Mouse (Mus musculus) kidney, postnatal 4 days (tissue): Measurements from ENCODE around the gene Srsf2.
"Not testable (repeated sequence)": the region's sequence is repeated elsewhere in the genome, so short reads cannot be mapped to it uniquely, and the experiment has no call there.

ENCODE experiments used
- DNase-seq, 2 experiments: peaks; one replicate each; pipeline ENCODE4 v3.0.0; 2021; ENCODE audit warnings: mixed read lengths in 2 of 2

Gene Srsf2

DNA sequence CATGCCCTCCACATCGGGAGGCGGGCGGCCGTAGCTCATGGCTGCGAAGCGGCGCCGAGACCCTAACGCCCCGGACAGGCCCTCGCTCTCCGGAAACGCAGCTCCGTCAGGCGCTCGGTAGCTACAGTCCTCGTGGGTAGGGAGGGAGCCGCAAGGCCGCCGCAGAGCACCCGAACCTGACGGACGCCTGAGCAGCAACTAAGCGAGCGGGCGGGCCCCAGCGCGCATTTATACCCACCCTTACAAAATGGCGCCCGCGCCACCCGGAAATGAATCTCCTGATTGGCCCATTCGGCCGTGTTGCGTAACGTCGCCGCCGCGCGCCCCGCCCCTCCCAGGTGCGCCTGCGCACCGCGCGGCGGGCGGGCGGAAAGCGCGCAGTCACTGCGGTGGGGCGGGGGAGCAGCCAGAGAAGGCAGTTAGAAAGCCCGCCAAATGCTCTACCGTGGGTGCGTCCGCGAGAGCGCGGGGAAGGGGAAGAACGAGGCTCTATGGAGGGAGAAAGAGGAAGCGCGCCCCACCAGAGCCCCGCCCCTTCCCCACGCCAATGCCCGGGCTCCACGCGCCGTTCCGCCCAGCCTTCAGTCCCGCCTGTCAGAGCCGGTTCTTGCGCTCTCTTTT, at the start of gene Srsf2:
TSS of gene Srsf2 (minus strand) at position 204 of the 621 bp plus-strand sequence.
- DNase-seq: peak; percentile 96 to 98

GRCm38 (mm10) chr11:116902588-116902987, 49.7 kb upstream of the Srsf2 start:
- not testable (repeated sequence) for DNase-seq

DNA sequence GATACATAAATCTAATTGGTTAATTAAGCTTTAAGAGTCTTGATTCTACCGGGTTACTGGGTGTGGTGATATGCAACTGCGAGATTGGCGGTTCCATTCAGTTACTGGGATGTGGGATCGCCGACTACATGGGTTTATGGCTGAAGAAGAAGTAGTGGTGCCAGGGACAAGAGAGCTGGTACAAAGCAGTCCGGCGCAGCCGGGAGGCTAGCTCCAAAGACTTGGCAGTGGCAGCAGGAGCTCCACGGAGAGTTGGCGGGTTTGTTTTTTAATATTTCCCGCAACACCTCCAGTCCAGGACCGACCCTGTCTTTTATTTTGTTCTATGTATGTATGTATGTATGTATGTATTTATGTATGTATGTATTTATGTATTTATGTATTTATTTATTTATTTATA, 46.4 kb upstream of the Srsf2 start:
- no peak for DNase-seq

- no peak for DNase-seq
Observed at GRCm38 (mm10) chr11:116895402-116895801, 42.5 kb upstream of the Srsf2 start.

- DNase-seq: no peak
Observed at GRCm38 (mm10) chr11:116893532-116894442, 40.9 kb upstream of the Srsf2 start.

DNA sequence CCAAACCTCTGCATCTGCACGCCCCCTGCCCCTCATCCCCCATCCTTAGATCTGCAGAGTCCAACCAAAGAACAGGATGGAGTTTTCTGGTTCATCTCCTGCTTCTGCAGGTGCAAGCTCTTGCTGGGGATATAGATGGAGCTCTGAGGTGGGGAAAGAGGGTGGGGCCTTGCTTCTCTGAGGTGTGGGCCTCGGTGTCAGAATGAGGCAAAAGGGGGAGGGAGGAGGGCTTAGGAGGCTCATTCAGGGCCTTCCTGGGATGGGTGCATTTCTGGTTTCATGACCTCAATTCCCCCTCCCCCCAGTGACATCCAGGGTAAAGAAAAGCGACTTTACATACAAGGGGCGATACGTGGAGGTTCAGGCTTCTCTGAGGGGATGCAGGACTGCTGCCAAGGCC, 34.2 kb upstream of the Srsf2 start:
- DNase-seq: no peak

DNA sequence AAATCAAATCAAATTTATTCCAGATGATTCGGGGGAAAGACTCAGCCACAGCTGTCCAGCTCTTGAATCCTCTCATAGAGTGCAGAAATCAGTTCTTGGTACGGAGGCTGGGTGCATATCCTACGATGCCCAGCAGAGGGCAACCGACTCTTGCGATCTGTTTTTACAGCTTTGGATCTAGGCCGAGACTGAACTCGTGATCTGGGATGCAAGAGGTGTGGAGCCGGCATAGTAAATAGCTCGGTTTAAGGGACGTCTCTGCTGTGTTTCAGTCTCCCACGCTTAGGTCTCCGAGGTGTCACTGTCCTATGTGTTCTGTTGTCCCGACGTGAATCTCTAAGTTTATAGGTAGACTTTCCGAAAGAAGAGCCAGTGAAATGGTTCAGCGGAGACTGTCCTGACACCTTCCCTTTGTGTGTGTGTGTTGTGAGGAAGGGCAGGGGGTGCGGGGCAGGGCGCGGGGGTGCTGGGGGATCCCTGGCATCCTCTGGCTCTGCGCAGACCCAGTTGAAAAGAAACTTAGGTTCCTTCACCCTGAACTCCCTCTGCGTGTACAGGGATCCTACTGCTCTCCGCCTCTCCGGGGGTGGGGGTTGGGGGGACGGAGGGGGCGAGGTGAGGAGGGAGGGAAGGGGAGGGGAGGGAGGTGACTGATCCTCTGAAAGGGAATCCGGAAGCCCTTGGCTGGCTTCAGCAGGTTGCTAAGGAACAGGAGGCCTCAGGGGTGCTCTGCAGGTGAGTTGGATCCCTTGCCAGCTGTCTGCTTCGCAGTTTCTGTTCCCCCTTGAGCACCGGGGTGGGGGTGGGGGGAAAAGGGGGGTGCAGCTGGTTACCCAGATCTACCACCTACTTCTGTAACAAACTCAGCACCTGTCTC, 32.6 kb upstream of the Srsf2 start:
- DNase-seq: peak; percentile 89 to 92

- no peak for DNase-seq
Observed at GRCm38 (mm10) chr11:116884061-116884460, 31.2 kb upstream of the Srsf2 start.

GRCm38 (mm10) chr11:116882446-116882845, 29.6 kb upstream of the Srsf2 start:
- DNase-seq: no peak

- no peak for DNase-seq
Observed at GRCm38 (mm10) chr11:116881440-116881839, 28.5 kb upstream of the Srsf2 start.

- no peak for DNase-seq
Observed at GRCm38 (mm10) chr11:116880839-116881238, 27.9 kb upstream of the Srsf2 start.

GRCm38 (mm10) chr11:116878454-116878853, 25.6 kb upstream of the Srsf2 start:
- peak in 1 of 2 experiments; percentile 18 for DNase-seq

GRCm38 (mm10) chr11:116873987-116874386, 21.1 kb upstream of the Srsf2 start:
- DNase-seq: no peak

DNA sequence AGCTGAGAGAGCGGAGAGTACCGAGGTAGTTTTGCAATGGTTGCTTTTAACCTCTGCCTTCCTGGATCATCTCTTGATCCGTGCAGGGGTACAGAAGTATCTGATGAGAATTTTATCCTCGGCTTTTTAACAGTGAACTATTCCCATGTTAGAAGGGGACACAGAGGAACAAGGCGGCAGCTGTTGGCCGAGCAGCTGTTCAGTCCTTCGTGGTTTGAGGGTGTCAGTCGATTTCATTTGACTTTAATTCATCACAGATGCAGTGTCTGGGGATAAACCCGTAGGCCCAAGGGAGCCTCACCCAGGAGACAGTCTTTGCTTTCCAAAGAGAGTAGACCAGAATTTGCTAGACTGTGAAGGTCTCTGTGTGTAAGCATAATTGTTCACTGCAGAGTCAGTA, 18.6 kb upstream of the Srsf2 start:
- no peak for DNase-seq

DNA sequence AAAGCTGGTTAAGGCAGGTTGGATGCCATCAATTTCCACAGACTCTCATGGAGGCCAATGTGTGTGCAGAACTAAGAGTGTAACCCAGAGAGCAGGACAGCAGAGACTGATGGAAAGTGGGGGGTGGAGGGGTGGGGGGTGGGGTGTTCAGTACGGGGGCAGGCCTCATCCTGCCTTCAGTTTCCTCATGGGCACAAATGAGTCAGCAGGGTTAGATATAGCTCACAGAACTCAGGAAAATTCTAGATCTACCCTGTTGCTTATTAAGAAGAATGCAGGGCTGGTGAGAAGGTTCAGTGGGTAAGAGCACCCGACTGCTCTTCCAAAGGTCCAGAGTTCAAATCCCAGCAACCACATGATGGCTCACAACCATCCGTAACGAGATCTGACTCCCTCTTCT, 16.7 kb upstream of the Srsf2 start:
- no peak for DNase-seq

DNA sequence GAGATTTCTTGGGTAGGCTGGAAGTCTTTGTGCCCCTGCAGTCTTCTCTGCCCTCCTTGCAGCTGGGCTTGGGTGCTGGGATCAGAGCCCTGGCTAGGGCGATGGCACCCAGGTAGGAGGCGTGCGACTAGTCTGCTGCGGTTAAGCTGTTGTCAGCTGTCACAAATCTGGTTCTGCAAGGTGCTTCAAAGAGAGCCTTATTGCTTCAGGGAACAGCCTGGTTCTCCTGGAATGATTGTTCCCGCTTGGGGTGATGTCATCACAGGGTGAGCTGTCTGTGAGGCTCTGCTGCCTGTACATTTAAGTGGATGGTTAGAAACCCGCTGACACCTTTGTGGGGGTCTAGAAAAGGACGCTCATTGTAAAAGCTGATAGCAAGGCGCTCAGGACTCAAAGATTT, 16.3 kb upstream of the Srsf2 start:
- DNase-seq: no peak

- peak in 1 of 2 experiments; percentile 22 for DNase-seq
Observed at GRCm38 (mm10) chr11:116868129-116868528, 15.2 kb upstream of the Srsf2 start.

GRCm38 (mm10) chr11:116865945-116866585, 13.2 kb upstream of the Srsf2 start:
- no peak for DNase-seq

GRCm38 (mm10) chr11:116864444-116864843, 11.6 kb upstream of the Srsf2 start:
- DNase-seq: no peak

- DNase-seq: no peak
Observed at GRCm38 (mm10) chr11:116857183-116857850, 4.4 kb upstream of the Srsf2 start.

GRCm38 (mm10) chr11:116854279-116854678, 1.4 kb upstream of the Srsf2 start:
- DNase-seq: no peak

DNA sequence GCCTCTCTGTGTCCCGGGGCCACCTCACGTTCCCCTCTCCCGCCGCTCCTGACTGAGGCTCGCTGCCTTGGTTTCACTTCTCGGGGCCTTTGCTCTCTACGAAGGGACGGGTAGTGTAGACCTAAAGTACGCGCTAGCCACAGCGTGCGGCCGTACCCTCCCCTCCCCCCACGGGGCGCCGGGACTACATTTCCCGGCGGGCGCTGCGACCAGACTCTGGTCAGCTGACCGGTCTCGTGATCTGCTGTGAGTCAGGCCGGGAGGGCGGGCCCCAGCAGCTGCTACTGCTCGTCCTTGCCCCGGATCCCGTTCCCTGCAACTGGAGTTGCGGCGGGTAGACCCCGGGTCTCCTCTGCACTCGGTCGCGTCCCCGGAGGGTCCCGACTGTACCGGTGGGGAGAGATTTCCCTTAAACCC, 626 bp upstream of the Srsf2 start:
- peak; percentile 98 to 99 for DNase-seq
